In genomic region chr5:42509200-42509599, GRCm38 (mm10) we compare ENCODE assay signal across 21 mouse cellular contexts.
DNase-seq lines count a peak whose midpoint lies in the region; TF ChIP-seq lines count a peak whose summit lies in the region.
"Had no signal": no experiment of that assay in that cellular context is flagged by ENCODE, and none has a peak within 500 bp of the region (broad histone marks: within the 10 kb centered on the region; RNA-seq: fewer than 3 reads in every experiment).

No protein-coding gene starts in this region.

- H3K27ac ChIP-seq in layer of hippocampus, adult 2 months = 0 out of 2 replicates have a peak overlapping the region, but pooled peaks have one; percentile 20
- H3K27ac ChIP-seq: embryonic facial prominence, embryonic 15.5 days; forebrain, embryonic 10.5 days; heart, embryonic 10.5 days; heart, embryonic 15.5 days; hindbrain, embryonic 13.5 days had no signal

- no peak overlapping the region for H3K4me3 ChIP-seq in layer of hippocampus, adult 2 months
- H3K4me3 ChIP-seq: embryonic facial prominence, embryonic 15.5 days; erythroblast, embryonic 14.5 days; forebrain, embryonic 10.5 days; heart, embryonic 10.5 days; heart, embryonic 15.5 days; hindbrain, embryonic 13.5 days had no signal

- no peak for TF ChIP-seq CTCF in layer of hippocampus, adult 2 months (conservative IDR thresholded peaks at IDR 0.05)

- DNase-seq in layer of hippocampus, adult 11-12 months (ENCODE audit: low spot score) = peak; percentile 33
- DNase-seq in layer of hippocampus, postnatal 25 days (ENCODE audit: extremely low spot score in 1 of 2, low spot score in 1 of 2) = no peak
- DNase-seq in layer of hippocampus, adult 2 months (ENCODE audit: low spot score in 2 of 2) = peak; percentile 33 to 61
- DNase-seq in layer of hippocampus, adult 9-11 months = peak; percentile 42
- no peak for DNase-seq in lung, postnatal 10 days
- no peak for DNase-seq in right cerebral cortex, adult 2 months (ENCODE audit: low spot score in 2 of 2)
- DNase-seq: adrenal gland, adult 2 months; adrenal gland, postnatal 25 days; cerebellum, adult 11 months; cerebellum, adult 8-10 months; cerebellum, postnatal 14 days; embryo, embryonic 11 days; gastrocnemius, postnatal 10 days; heart, adult 18-20 months; heart, postnatal 14 days had no signal

Comparison
In these comparisons a context has a peak if more than half of its experiments do, and no peak if none do; other contexts are left out.
1. DNase-seq: peak in layer of hippocampus, adult 11-12 months (single experiment), layer of hippocampus, adult 2 months (2 of 2) and layer of hippocampus, adult 9-11 months (single experiment); none in layer of hippocampus, postnatal 25 days (0 of 2), lung, postnatal 10 days (single experiment) and right cerebral cortex, adult 2 months (0 of 2).